Mouse (Mus musculus) midbrain, embryonic 15.5 days (tissue): ENCODE data around the gene Hist1h4m. TPM values are rescaled to one million over a fixed set of nuclear protein-coding genes. Genes with fewer than 3 reads are reported as not detected.

Experiments used
- microRNA-seq: library from miRNA; unstranded; fragments of <30 nt; microRNA quantifications from one replicate; pipeline ENCODE4, GENCODE M21; 2016
- polyA plus RNA-seq: library from polyadenylated mRNA; unstranded; fragments of >200 nt; fragmentation: Nextera tagmentation; extraction: Ambion mirVana; gene quantifications from 2 replicates; pipeline ENCODE4 v1.2.1, GENCODE M21; 2015

The Hist1h4m gene
- polyA plus RNA-seq, 1 experiment from 2014 or later = not detected

Small RNA genes lying within 50 kb of the gene (microRNA-seq; reads per million reads assigned to microRNA genes)
- not detected for gene Gm19658
- not detected for gene Gm44346
- not detected for gene Gm44466

Other genes starting within 250 kb of the Hist1h4m start
- not detected in 2 replicates for gene Olfr1364, start 230.0 kb upstream of the Hist1h4m start, polyA plus RNA-seq
- not detected in 2 replicates for gene Olfr1362, start 197.7 kb upstream of the Hist1h4m start, polyA plus RNA-seq
- gene Olfr11, start 169.2 kb upstream of the Hist1h4m start, polyA plus RNA-seq = 0.06 and 0.08 TPM in 2 replicates
- gene Olfr1361, start 148.4 kb upstream of the Hist1h4m start, polyA plus RNA-seq = not detected in 2 replicates
- gene Olfr1360, start 134.3 kb upstream of the Hist1h4m start, polyA plus RNA-seq = not detected in 2 replicates
- not detected in 2 replicates for gene Olfr1359, start 113.6 kb upstream of the Hist1h4m start, polyA plus RNA-seq
- gene Hist1h2bl, start 95.6 kb upstream of the Hist1h4m start, polyA plus RNA-seq = 0.59 TPM in 1 of 2 replicates, not detected in the other
- gene Hist1h2ai, start 95.3 kb upstream of the Hist1h4m start, polyA plus RNA-seq = 3.9 and 10.3 TPM in 2 replicates
- gene Hist1h3h, start 94.1 kb upstream of the Hist1h4m start, polyA plus RNA-seq = 1.1 TPM in 1 of 2 replicates, not detected in the other
- 0.39 and 1.7 TPM in 2 replicates for gene Hist1h2bm, start 89.7 kb upstream of the Hist1h4m start, polyA plus RNA-seq
- 0.93 TPM in 1 of 2 replicates, not detected in the other for gene Hist1h4j, start 76.7 kb upstream of the Hist1h4m start, polyA plus RNA-seq
- gene Hist1h4k, start 61.2 kb upstream of the Hist1h4m start, polyA plus RNA-seq = 1.8 and 4.2 TPM in 2 replicates
- gene Hist1h2ak, start 57.9 kb upstream of the Hist1h4m start, polyA plus RNA-seq = 5.5 and 6.9 TPM in 2 replicates
- 0.89 TPM in 1 of 2 replicates, not detected in the other for gene Hist1h2bn, start 57.6 kb upstream of the Hist1h4m start, polyA plus RNA-seq
- gene Hist1h1b, start 31.1 kb upstream of the Hist1h4m start, polyA plus RNA-seq = 3.4 and 3.7 TPM in 2 replicates
- gene Hist1h3i, start 28.4 kb upstream of the Hist1h4m start, polyA plus RNA-seq = 26.1 and 35.4 TPM in 2 replicates
- 3.8 TPM in 1 of 2 replicates, not detected in the other for gene Hist1h2an, start 24.5 kb upstream of the Hist1h4m start, polyA plus RNA-seq
- 0.31 and 0.87 TPM in 2 replicates for gene Hist1h2bp, start 24.3 kb upstream of the Hist1h4m start, polyA plus RNA-seq
- 3.6 and 4.1 TPM in 2 replicates for gene Hist1h2bq, start 1.5 kb upstream of the Hist1h4m start, polyA plus RNA-seq
- gene Hist1h2ao, start 1.3 kb upstream of the Hist1h4m start, polyA plus RNA-seq = not detected in 2 replicates
- 4.2 and 5.9 TPM in 2 replicates for gene Hist1h4n, start 20.4 kb downstream of the Hist1h4m start, polyA plus RNA-seq
- gene Hist1h2ap, start 21.8 kb downstream of the Hist1h4m start, polyA plus RNA-seq = 432 and 476 TPM in 2 replicates
- gene Hist1h2br, start 22.0 kb downstream of the Hist1h4m start, polyA plus RNA-seq = 4.0 and 4.1 TPM in 2 replicates
- gene Zfp184, start 133.3 kb downstream of the Hist1h4m start, polyA plus RNA-seq = 14.0 TPM in 2 replicates
- gene Pom121l2, start 169.4 kb downstream of the Hist1h4m start, polyA plus RNA-seq = not detected in 2 replicates
- gene Prss16, start 198.0 kb downstream of the Hist1h4m start, polyA plus RNA-seq = not detected in 2 replicates
- gene Hist1h2ah, start 223.8 kb downstream of the Hist1h4m start, polyA plus RNA-seq = 1.9 TPM in 1 of 2 replicates, not detected in the other
- 0.54 and 0.63 TPM in 2 replicates for gene Hist1h2bk, start 224.1 kb downstream of the Hist1h4m start, polyA plus RNA-seq
- gene Hist1h4i, start 229.6 kb downstream of the Hist1h4m start, polyA plus RNA-seq = 5.7 and 7.7 TPM in 2 replicates
- gene Hist1h2ag, start 231.2 kb downstream of the Hist1h4m start, polyA plus RNA-seq = 5.4 and 6.8 TPM in 2 replicates
- gene Hist1h2bj, start 231.5 kb downstream of the Hist1h4m start, polyA plus RNA-seq = 2.9 and 3.0 TPM in 2 replicates